Mouse (Mus musculus): ENCODE data around the gene C530008M17Rik. TPM values are rescaled to one million over a fixed set of nuclear protein-coding genes. Genes with fewer than 3 reads are reported as not detected.

Gene C530008M17Rik
- polyA plus RNA-seq, 1 experiment from 2014 or later: 44.6 TPM

- WGBS: 97% methylated on average over 6 of the region's 6 CpGs
Observed at GRCm38 (mm10) chr5:76741463-76741862, 85.2 kb downstream of the C530008M17Rik start.

DNA sequence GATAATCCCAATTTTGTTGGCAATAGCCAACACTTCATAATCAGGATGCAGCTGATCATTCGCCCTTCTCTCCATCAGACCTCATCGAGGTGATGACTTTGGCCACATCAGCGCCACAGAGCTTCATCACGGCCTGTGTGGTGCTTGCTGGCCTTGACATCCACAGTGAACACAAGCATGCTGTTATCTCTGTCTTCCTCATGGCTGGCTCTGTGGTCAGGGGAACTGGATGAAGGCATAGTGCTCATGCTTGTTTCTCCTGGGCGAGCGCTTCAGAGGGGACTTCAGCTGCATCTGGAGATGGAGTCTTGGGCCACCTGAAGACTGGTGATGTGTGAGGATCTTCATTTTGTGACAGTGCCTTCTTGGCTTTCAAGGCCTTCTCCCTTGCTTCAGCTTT lies 85.8 kb downstream of the C530008M17Rik start:
- Histone ChIP-seq H3K4me2 (ENCODE audit: low read length) (no peak overlapping the region), H3K27me3 (replicated peaks; ENCODE audit: control insufficient read depth, insufficient read depth, low read length) (no peaks in the 10 kb centered on the region), H3K9me3 (replicated peaks; ENCODE audit: control insufficient read depth, low read length) (no peaks in the 10 kb centered on the region), H3K4me3 (ENCODE audit: low read depth, low read length) (no peak overlapping the region), H3K36me3 (ENCODE audit: control insufficient read depth, insufficient read depth, low read length) (peaks cover 19% of the 10 kb centered on the region), H3K27ac (ENCODE audit: low read depth, low read length) (no peak overlapping the region), H3K9ac (ENCODE audit: low read length) (no peak overlapping the region), H3K4me1 (ENCODE audit: control insufficient read depth, insufficient read depth, low read length) (peaks cover 7% of the 10 kb centered on the region)
- 99% methylated on average over 6 of the region's 6 CpGs for WGBS
- DNase-seq (ENCODE audit: low spot score): no peak
- no peak for ATAC-seq

More at GRCm38 (mm10) chr5:76741463-76741862, 85.2 kb downstream of the C530008M17Rik start:
- no peak overlapping the region for H3K4me2 ChIP-seq (ENCODE audit: low read length)
- no peaks in the 10 kb centered on the region for H3K27me3 ChIP-seq (replicated peaks; ENCODE audit: control insufficient read depth, insufficient read depth, low read length)
- H3K9me3 ChIP-seq (replicated peaks; ENCODE audit: control insufficient read depth, low read length): no peaks in the 10 kb centered on the region
- H3K9ac ChIP-seq (ENCODE audit: low read length): no peak overlapping the region
- H3K4me1 ChIP-seq (ENCODE audit: control insufficient read depth, insufficient read depth, low read length): peaks cover 7% of the 10 kb centered on the region
- peaks cover 19% of the 10 kb centered on the region for H3K36me3 ChIP-seq (ENCODE audit: control insufficient read depth, insufficient read depth, low read length)
- no peak overlapping the region for H3K4me3 ChIP-seq (ENCODE audit: low read depth, low read length)
- ATAC-seq: no peak
- DNase-seq (ENCODE audit: low spot score): no peak
- H3K27ac ChIP-seq (ENCODE audit: low read depth, low read length): no peak overlapping the region

DNA sequence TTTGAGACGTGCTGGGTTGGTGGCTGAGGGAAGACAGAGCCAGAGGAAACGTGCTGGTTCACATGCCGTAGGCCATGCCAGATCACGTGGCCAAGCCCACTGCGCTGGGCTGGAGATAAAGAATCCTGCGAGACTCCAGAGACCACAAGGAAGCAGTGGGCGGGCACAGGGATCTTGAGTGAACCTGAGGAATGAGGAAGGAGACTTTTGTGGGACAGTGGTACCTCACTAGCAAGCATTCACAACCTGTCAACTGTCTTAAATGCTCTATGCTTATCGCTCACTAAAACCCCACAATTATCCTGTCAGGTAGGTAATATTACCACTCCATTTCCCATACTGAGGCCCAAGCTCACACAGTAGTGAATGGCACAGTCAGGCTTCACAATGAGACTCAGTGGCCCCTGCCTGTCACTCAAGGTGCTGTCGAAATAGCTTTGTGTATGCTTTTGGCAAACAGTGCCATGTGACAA lies 88.5 kb downstream of the C530008M17Rik start:
- H3K4me3 ChIP-seq (ENCODE audit: low read depth, low read length): no peak overlapping the region
- H3K27me3 ChIP-seq (replicated peaks; ENCODE audit: control insufficient read depth, insufficient read depth, low read length): no peaks in the 10 kb centered on the region
- peak; percentile 46 for DNase-seq (ENCODE audit: low spot score)
- peaks cover 10% of the 10 kb centered on the region; the same call in 1 of the 2 replicates for H3K36me3 ChIP-seq (ENCODE audit: control insufficient read depth, insufficient read depth, low read length)
- peak; percentile 73 for ATAC-seq
- no peak overlapping the region for H3K4me2 ChIP-seq (ENCODE audit: low read length)
- no peaks in the 10 kb centered on the region for H3K9me3 ChIP-seq (replicated peaks; ENCODE audit: control insufficient read depth, low read length)
- 68% methylated on average over 9 of the region's 9 CpGs for WGBS
- 0 out of 2 replicates have a peak overlapping the region, but pooled peaks have one; percentile 17 for H3K27ac ChIP-seq (ENCODE audit: low read depth, low read length)
- H3K4me1 ChIP-seq (ENCODE audit: control insufficient read depth, insufficient read depth, low read length): peaks cover 9% of the 10 kb centered on the region
- no peak overlapping the region for H3K9ac ChIP-seq (ENCODE audit: low read length)

- ATAC-seq (peak; percentile 45; the same call in 1 of the 2 replicates), DNase-seq (ENCODE audit: low spot score) (peak; percentile 35)
- H3K4me2 ChIP-seq (ENCODE audit: low read length): no peak overlapping the region
- peaks cover 12% of the 10 kb centered on the region for H3K4me1 ChIP-seq (ENCODE audit: control insufficient read depth, insufficient read depth, low read length)
- H3K9me3 ChIP-seq (replicated peaks; ENCODE audit: control insufficient read depth, low read length): no peaks in the 10 kb centered on the region
- H3K4me3 ChIP-seq (ENCODE audit: low read depth, low read length): no peak overlapping the region
- H3K9ac ChIP-seq (ENCODE audit: low read length): no peak overlapping the region
- 59% methylated on average over 7 of the region's 7 CpGs for WGBS
- no peak overlapping the region for H3K27ac ChIP-seq (ENCODE audit: low read depth, low read length)
- no peaks in the 10 kb centered on the region for H3K27me3 ChIP-seq (replicated peaks; ENCODE audit: control insufficient read depth, insufficient read depth, low read length)
- H3K36me3 ChIP-seq (ENCODE audit: control insufficient read depth, insufficient read depth, low read length): peaks cover under 1% of the 10 kb centered on the region; the same call in 1 of the 2 replicates
Observed at GRCm38 (mm10) chr5:76747851-76748250, 91.5 kb downstream of the C530008M17Rik start.

- Histone ChIP-seq H3K36me3 (ENCODE audit: control insufficient read depth, insufficient read depth, low read length) (no peaks in the 10 kb centered on the region), H3K9ac (ENCODE audit: low read length) (no peak overlapping the region), H3K9me3 (replicated peaks; ENCODE audit: control insufficient read depth, low read length) (no peaks in the 10 kb centered on the region), H3K4me2 (ENCODE audit: low read length) (no peak overlapping the region), H3K27ac (ENCODE audit: low read depth, low read length) (no peak overlapping the region), H3K4me3 (ENCODE audit: low read depth, low read length) (no peak overlapping the region), H3K4me1 (ENCODE audit: control insufficient read depth, insufficient read depth, low read length) (0 out of 2 replicates have a peak, but pooled peaks cover 5% of the 10 kb centered on the region), H3K27me3 (replicated peaks; ENCODE audit: control insufficient read depth, insufficient read depth, low read length) (no peaks in the 10 kb centered on the region)
- DNase-seq (ENCODE audit: low spot score) (no peak), ATAC-seq (no peak)
- WGBS: 69% methylated on average over 5 of the region's 5 CpGs
Observed at GRCm38 (mm10) chr5:76752351-76752750, 96.0 kb downstream of the C530008M17Rik start.

DNA sequence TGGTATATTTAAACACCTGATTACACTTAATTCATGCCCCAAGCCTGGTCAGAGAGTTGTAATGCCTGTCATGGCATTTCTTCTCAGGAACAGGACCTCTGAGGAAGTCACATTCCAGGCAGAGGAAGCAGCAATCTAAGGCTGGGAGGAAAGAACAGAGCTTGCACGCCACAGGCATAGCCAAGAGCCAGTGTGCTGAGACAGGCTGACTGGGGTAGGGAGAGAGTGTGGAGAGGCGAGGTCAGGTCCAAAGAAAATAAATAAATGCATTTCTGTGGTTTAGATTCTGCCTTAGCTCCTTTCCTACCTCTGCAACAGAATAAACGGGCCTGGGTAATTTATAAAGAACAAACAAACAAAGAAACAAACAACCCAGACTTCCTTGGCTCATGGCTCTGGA lies 104.0 kb downstream of the C530008M17Rik start:
- Histone ChIP-seq H3K9me3 (replicated peaks; ENCODE audit: control insufficient read depth, low read length) (no peaks in the 10 kb centered on the region), H3K9ac (ENCODE audit: low read length) (no peak overlapping the region), H3K4me3 (ENCODE audit: low read depth, low read length) (no peak overlapping the region), H3K4me1 (ENCODE audit: control insufficient read depth, insufficient read depth, low read length) (peaks cover 23% of the 10 kb centered on the region), H3K4me2 (ENCODE audit: low read length) (no peak overlapping the region), H3K27ac (ENCODE audit: low read depth, low read length) (no peak overlapping the region), H3K27me3 (replicated peaks; ENCODE audit: control insufficient read depth, insufficient read depth, low read length) (no peaks in the 10 kb centered on the region), H3K36me3 (ENCODE audit: control insufficient read depth, insufficient read depth, low read length) (peaks cover 7% of the 10 kb centered on the region; the same call in 1 of the 2 replicates)
- 81% methylated on average over 3 of the region's 3 CpGs for WGBS
- ATAC-seq (no peak), DNase-seq (ENCODE audit: low spot score) (no peak)

GRCm38 (mm10) chr5:76762030-76762698 lies 105.9 kb downstream of the C530008M17Rik start:
- DNase-seq (ENCODE audit: low spot score): peak; percentile 51
- peak overlapping the region; percentile 40; the same call in 1 of the 2 replicates for H3K27ac ChIP-seq (ENCODE audit: low read depth, low read length)
- H3K9me3 ChIP-seq (replicated peaks; ENCODE audit: control insufficient read depth, low read length): peaks cover 3% of the 10 kb centered on the region; the same call in 1 of the 2 replicates
- 44% methylated on average over 14 of the region's 14 CpGs for WGBS
- H3K4me1 ChIP-seq (ENCODE audit: control insufficient read depth, insufficient read depth, low read length): peaks cover 23% of the 10 kb centered on the region
- no peaks in the 10 kb centered on the region for H3K27me3 ChIP-seq (replicated peaks; ENCODE audit: control insufficient read depth, insufficient read depth, low read length)
- no peak overlapping the region for H3K4me3 ChIP-seq (ENCODE audit: low read depth, low read length)
- peaks cover 19% of the 10 kb centered on the region for H3K36me3 ChIP-seq (ENCODE audit: control insufficient read depth, insufficient read depth, low read length)
- H3K4me2 ChIP-seq (ENCODE audit: low read length): no peak overlapping the region
- ATAC-seq: 0 out of 2 replicates have a peak, but pooled peaks have one; percentile 16
- H3K9ac ChIP-seq (ENCODE audit: low read length): peak overlapping the region; percentile 40; the same call in 1 of the 2 replicates

DNA sequence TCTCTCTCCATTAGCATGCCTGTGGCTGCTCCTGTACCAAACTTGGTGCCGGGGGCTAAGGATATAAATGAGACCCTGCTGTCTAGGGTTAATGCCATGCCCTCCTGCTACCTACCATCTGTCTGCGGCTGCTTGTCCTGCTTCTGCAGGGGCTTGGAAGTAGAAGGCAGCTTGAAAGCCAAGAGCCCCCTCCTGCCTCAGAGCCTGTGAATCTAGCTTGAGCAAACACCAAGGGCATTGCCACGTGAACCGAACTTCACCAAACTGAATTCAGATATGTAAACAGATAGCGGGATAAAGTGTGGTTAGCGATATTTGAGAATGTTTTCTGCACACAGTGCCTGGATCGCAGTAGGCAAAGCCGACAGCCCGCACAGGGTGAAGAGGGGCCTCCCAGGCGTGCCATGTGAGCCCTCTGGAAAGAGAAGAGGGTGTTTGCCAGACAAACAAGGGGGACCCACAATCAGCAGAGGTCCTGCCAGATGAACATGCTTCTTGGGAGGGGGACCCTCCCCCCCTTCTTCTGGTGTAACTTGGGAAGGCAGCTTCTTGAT lies 106.9 kb downstream of the C530008M17Rik start:
- Histone ChIP-seq H3K4me3 (ENCODE audit: low read depth, low read length) (no peak overlapping the region), H3K9ac (ENCODE audit: low read length) (no peak overlapping the region), H3K27me3 (replicated peaks; ENCODE audit: control insufficient read depth, insufficient read depth, low read length) (no peaks in the 10 kb centered on the region), H3K36me3 (ENCODE audit: control insufficient read depth, insufficient read depth, low read length) (peaks cover 19% of the 10 kb centered on the region), H3K4me1 (ENCODE audit: control insufficient read depth, insufficient read depth, low read length) (peaks cover 23% of the 10 kb centered on the region), H3K9me3 (replicated peaks; ENCODE audit: control insufficient read depth, low read length) (peaks cover 3% of the 10 kb centered on the region; the same call in 1 of the 2 replicates), H3K4me2 (ENCODE audit: low read length) (no peak overlapping the region), H3K27ac (ENCODE audit: low read depth, low read length) (peak overlapping the region; percentile 40)
- 50% methylated on average over 10 of the region's 10 CpGs for WGBS
- ATAC-seq (peak; percentile 79), DNase-seq (ENCODE audit: low spot score) (peak; percentile 74)

GRCm38 (mm10) chr5:76763731-76764130 lies 107.4 kb downstream of the C530008M17Rik start:
- 41% methylated on average over 6 of the region's 6 CpGs for WGBS
- peaks cover 19% of the 10 kb centered on the region for H3K36me3 ChIP-seq (ENCODE audit: control insufficient read depth, insufficient read depth, low read length)
- no peak overlapping the region for H3K4me3 ChIP-seq (ENCODE audit: low read depth, low read length)
- DNase-seq (ENCODE audit: low spot score) (peak; percentile 57), ATAC-seq (peak; percentile 30)
- H3K9me3 ChIP-seq (replicated peaks; ENCODE audit: control insufficient read depth, low read length): peaks cover 3% of the 10 kb centered on the region; the same call in 1 of the 2 replicates
- peak overlapping the region; percentile 40 for H3K27ac ChIP-seq (ENCODE audit: low read depth, low read length)
- H3K27me3 ChIP-seq (replicated peaks; ENCODE audit: control insufficient read depth, insufficient read depth, low read length): no peaks in the 10 kb centered on the region
- peaks cover 23% of the 10 kb centered on the region for H3K4me1 ChIP-seq (ENCODE audit: control insufficient read depth, insufficient read depth, low read length)
- H3K4me2 ChIP-seq (ENCODE audit: low read length): no peak overlapping the region
- H3K9ac ChIP-seq (ENCODE audit: low read length): no peak overlapping the region

Measured in forebrain, embryonic 14.5 days (tissue).